Mouse (Mus musculus): ENCODE data around the gene Prx.

- no peak for TF ChIP-seq CTCF (IDR thresholded peaks at IDR 0.05; ENCODE audit: borderline replicate concordance, extremely low read depth, insufficient read depth, insufficient read length)
- no peak for TF ChIP-seq POLR2A (IDR thresholded peaks at IDR 0.05; ENCODE audit: borderline replicate concordance, extremely low read depth, insufficient read depth, insufficient read length, poor library complexity, severe bottlenecking)
These were observed 20.6 kb upstream of the Prx start for GRCm38 (mm10) chr7:27478561-27478960.
